Mouse (Mus musculus) liver, embryonic 15.5 days (tissue): Measurements from ENCODE around the gene Nrp1. TPM values are rescaled to one million over a fixed set of nuclear protein-coding genes. Genes with fewer than 3 reads are reported as not detected.

Experiments
- ATAC-seq: fragments of 200-750 bp; cut with Nextera tagmentation; 2 replicates; pipeline ENCODE4 v1.8.0; 2017; ENCODE audit warnings: moderate number of reproducible peaks, mild to moderate bottlenecking, moderate library complexity; ENCODE audit not compliant: insufficient read depth
- H3K27ac ChIP-seq: fragments of 300-500 bp; sonication (generic); replicated peaks from 2 replicates; pipeline ENCODE4 v1.5.1; 2015; ENCODE audit warnings: mild to moderate bottlenecking, inconsistent platforms
- H3K27me3 ChIP-seq: fragments of 300-500 bp; sonication (generic); 2 replicates; pipeline ENCODE4 v1.6.1; 2015; ENCODE audit warnings: mild to moderate bottlenecking, inconsistent platforms
- H3K36me3 ChIP-seq: fragments of 300-500 bp; sonication (generic); replicated peaks from 2 replicates; pipeline ENCODE4 v1.6.1; 2015; ENCODE audit warnings: moderate library complexity, mild to moderate bottlenecking, inconsistent platforms
- H3K4me1 ChIP-seq: fragments of 300-500 bp; sonication (generic); replicated peaks from 2 replicates; pipeline ENCODE4 v1.6.1; 2015; ENCODE audit warnings: inconsistent platforms
- H3K4me2 ChIP-seq: fragments of 300-500 bp; sonication (generic); 2 replicates; pipeline ENCODE4 v1.6.1; 2015; ENCODE audit warnings: moderate library complexity, mild to moderate bottlenecking, inconsistent platforms
- H3K4me3 ChIP-seq: fragments of 300-500 bp; sonication (generic); replicated peaks from 2 replicates; pipeline ENCODE4 v1.5.1; 2015; ENCODE audit warnings: mild to moderate bottlenecking, inconsistent platforms
- H3K9ac ChIP-seq: fragments of 300-500 bp; sonication (generic); 2 replicates; pipeline ENCODE4 v1.6.1; 2015; ENCODE audit warnings: moderate library complexity, mild to moderate bottlenecking, inconsistent platforms
- H3K9me3 ChIP-seq: fragments of 300-500 bp; sonication (generic); replicated peaks from 2 replicates; pipeline ENCODE4 v1.6.1; 2016; ENCODE audit warnings: inconsistent platforms
- WGBS: fragments of 180-500 bp; shearing (Covaris S2); methylation state at CpG from one replicate; pipeline ENCODE4 v1.1.7; 2015; ENCODE audit warnings: mixed read lengths; ENCODE audit not compliant: insufficient replicate concordance; 5-methylcytosine and 5-hydroxymethylcytosine counted together
- polyA plus RNA-seq: library from polyadenylated mRNA; unstranded; fragments of >200 nt; fragmentation: Nextera tagmentation; extraction: Ambion mirVana; gene quantifications from 2 replicates; pipeline ENCODE4 v1.2.1, GENCODE M21; 2015

Gene Nrp1
- polyA plus RNA-seq, 1 experiment from 2014 or later, result 11.2 TPM

DNA sequence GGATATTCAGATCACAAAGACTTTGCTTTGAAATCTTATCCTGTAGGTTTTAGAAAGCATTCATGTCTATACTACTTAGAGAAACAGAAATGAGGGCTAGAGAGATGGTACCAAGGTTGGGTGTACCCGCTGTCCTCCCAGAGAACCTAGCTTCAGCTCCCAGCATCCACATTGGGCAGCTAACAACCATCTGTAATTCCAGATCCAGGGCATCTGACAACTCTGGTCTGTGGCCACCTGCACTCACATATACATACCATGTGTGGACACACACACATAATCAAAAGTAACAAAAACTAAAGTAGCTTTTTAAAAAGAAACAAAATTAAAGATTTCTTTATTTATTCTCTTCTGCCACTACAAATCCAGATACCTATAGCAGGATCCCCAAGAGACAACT lies 3.3 kb upstream of the Nrp1 start:
- WGBS, result 73% methylated on average over 1 of the region's 1 CpGs
- peaks cover 44% of the 10 kb centered on the region for H3K27me3 ChIP-seq
- ATAC-seq, result no peak

GRCm38 (mm10) chr8:128356170-128356569 lies 2.2 kb upstream of the Nrp1 start:
- no peaks in the 10 kb centered on the region for H3K9me3 ChIP-seq
- no peak overlapping the region for H3K4me2 ChIP-seq
- no peaks in the 10 kb centered on the region for H3K4me1 ChIP-seq
- peaks cover 54% of the 10 kb centered on the region for H3K27me3 ChIP-seq
- no peak overlapping the region for H3K9ac ChIP-seq
- no peaks in the 10 kb centered on the region for H3K36me3 ChIP-seq
- no peak overlapping the region for H3K27ac ChIP-seq
- WGBS, result 45% methylated on average over 5 of the region's 5 CpGs
- no peak overlapping the region for H3K4me3 ChIP-seq
- ATAC-seq, result no peak

More for the DNA sequence above, 3.3 kb upstream of the Nrp1 start:
- Histone ChIP-seq H3K4me1 (no peaks in the 10 kb centered on the region), H3K27ac (no peak overlapping the region), H3K9me3 (no peaks in the 10 kb centered on the region), H3K9ac (no peak overlapping the region), H3K4me2 (no peak overlapping the region), H3K36me3 (no peaks in the 10 kb centered on the region), H3K4me3 (no peak overlapping the region)

DNA sequence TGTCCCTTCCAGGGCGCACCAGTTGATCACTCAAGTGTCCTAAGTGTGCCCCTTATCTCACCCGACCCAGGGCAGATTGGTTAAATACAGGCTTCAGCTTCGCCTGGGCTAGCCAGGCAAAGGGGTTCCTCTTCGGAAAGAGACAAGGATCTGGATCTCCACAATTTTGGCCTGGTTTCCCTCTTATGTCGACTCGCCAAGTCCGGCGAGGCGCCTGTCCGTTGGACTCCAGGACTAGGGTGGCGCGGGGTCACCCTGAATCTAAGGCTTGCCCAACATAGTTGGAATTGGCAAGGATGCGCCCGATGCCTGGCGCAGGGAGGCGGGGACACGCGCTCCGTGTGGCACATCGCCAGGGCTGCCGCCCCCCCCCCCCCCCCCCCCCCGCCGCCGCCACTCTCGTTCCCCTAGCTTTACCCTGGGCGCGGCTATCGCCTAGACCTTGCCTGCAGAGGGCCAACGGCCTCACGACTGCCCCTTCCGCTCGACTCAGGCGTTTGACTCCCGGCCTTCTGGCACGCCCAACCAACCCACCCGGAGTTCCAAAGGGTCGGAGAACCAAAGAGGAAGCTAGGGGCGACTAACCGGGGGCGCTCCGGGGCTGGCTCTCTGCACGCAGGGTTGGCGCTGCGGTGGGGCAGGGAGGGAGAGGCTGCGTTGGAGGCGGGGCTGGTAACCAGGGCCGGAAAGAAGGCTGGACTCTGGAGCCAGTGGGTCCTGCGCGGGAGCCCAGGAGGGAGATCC lies 1.4 kb upstream of the Nrp1 start:
- no peak overlapping the region; the same call in 1 of the 2 replicates for H3K9ac ChIP-seq
- H3K4me1 ChIP-seq, result no peaks in the 10 kb centered on the region
- H3K4me3 ChIP-seq, result peak overlapping the region; percentile 55
- 1% methylated on average over 36 of the region's 49 CpGs for WGBS
- peak; percentile 65 for ATAC-seq
- H3K27ac ChIP-seq, result 0 out of 2 replicates have a peak overlapping the region, but pooled peaks have one; percentile 59
- peak overlapping the region; percentile 72 for H3K4me2 ChIP-seq
- H3K9me3 ChIP-seq, result no peaks in the 10 kb centered on the region
- H3K27me3 ChIP-seq, result peaks cover 59% of the 10 kb centered on the region
- H3K36me3 ChIP-seq, result no peaks in the 10 kb centered on the region

DNA sequence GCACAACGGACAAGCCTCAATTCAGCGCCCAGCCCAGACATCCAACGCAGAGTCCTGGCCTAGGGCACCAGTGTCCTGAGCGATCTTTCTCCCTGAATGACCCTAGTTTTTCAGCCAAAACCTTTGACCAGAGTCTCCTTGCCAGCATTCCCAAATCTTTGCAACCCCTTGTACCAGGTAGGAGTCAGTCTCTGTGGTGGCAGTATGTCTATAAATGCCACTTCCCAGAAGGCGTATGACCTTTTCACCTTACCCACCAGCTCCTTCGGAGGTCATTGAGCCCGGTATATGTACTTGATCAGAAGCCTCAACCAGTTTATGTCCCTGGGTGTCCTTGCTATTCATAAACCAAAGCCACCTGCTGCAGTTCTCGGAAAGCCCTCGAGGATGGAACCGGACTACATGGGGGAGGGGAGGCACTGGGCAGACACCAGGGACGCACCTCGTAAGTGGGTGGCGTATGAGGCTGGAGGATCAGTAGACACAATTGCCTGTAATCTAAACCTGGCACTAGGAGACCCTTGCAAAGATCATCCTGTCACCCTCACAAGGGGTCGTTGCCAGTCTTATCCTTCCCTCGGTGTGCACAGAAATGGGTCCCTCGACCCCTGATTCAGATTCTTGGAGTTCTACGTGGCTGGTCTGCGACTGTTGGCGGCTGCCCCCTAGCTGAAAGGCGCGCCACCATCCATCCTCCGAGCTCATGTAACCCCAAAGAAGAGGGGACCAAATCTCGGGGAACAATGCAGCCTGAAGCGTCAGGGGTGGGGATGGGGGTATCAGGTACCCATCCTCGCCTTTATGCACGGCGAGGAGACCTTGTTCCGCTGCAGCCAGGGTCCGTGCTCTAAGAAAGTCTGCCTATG lies 631 bp upstream of the Nrp1 start:
- peak overlapping the region; percentile 59; the same call in 1 of the 2 replicates for H3K27ac ChIP-seq
- peak overlapping the region; percentile 55 for H3K4me3 ChIP-seq
- H3K9me3 ChIP-seq, result no peaks in the 10 kb centered on the region
- no peaks in the 10 kb centered on the region for H3K36me3 ChIP-seq
- no peaks in the 10 kb centered on the region for H3K4me1 ChIP-seq
- no peak overlapping the region; the same call in 1 of the 2 replicates for H3K9ac ChIP-seq
- WGBS, result under 1% methylated on average over 29 of the region's 29 CpGs
- peak; percentile 20 for ATAC-seq
- peak overlapping the region; percentile 72 for H3K4me2 ChIP-seq
- peaks cover 63% of the 10 kb centered on the region for H3K27me3 ChIP-seq

GRCm38 (mm10) chr8:128358756-128359520 lies 534 bp downstream of the Nrp1 start:
- 0 out of 2 replicates have a peak overlapping the region, but pooled peaks have one; percentile 11 for H3K9ac ChIP-seq
- WGBS, result under 1% methylated on average over 39 of the region's 41 CpGs
- ATAC-seq, result 0 out of 2 replicates have a peak, but pooled peaks have one; percentile 8
- H3K36me3 ChIP-seq, result no peaks in the 10 kb centered on the region
- H3K4me2 ChIP-seq, result peak overlapping the region; percentile 72
- peaks cover 66% of the 10 kb centered on the region for H3K27me3 ChIP-seq
- H3K9me3 ChIP-seq, result no peaks in the 10 kb centered on the region
- no peaks in the 10 kb centered on the region for H3K4me1 ChIP-seq
- H3K27ac ChIP-seq, result peak overlapping the region; percentile 59
- H3K4me3 ChIP-seq, result peak overlapping the region; percentile 55

- Histone ChIP-seq H3K27me3 (peaks cover 66% of the 10 kb centered on the region), H3K4me1 (no peaks in the 10 kb centered on the region), H3K36me3 (no peaks in the 10 kb centered on the region), H3K9ac (0 out of 2 replicates have a peak overlapping the region, but pooled peaks have one; percentile 11), H3K27ac (peak overlapping the region; percentile 59), H3K9me3 (no peaks in the 10 kb centered on the region), H3K4me3 (peak overlapping the region; percentile 55), H3K4me2 (peak overlapping the region; percentile 72)
- ATAC-seq, result no peak
- 1% methylated on average over 40 of the region's 40 CpGs for WGBS
These were observed 1.3 kb downstream of the Nrp1 start for GRCm38 (mm10) chr8:128359521-128360318.

GRCm38 (mm10) chr8:128361343-128361870 lies 3.0 kb downstream of the Nrp1 start:
- 32% methylated on average over 5 of the region's 5 CpGs for WGBS
- no peak for ATAC-seq
- H3K4me1 ChIP-seq, result no peaks in the 10 kb centered on the region
- H3K27ac ChIP-seq, result no peak overlapping the region
- no peak overlapping the region for H3K4me3 ChIP-seq
- no peaks in the 10 kb centered on the region for H3K9me3 ChIP-seq
- H3K27me3 ChIP-seq, result peaks cover 60% of the 10 kb centered on the region
- no peak overlapping the region for H3K9ac ChIP-seq
- H3K4me2 ChIP-seq, result peak overlapping the region; percentile 18; the same call in 1 of the 2 replicates
- H3K36me3 ChIP-seq, result no peaks in the 10 kb centered on the region

- no peak for ATAC-seq
- WGBS, result 7% methylated on average over 11 of the region's 11 CpGs
- H3K36me3 ChIP-seq, result no peaks in the 10 kb centered on the region
- peaks cover 43% of the 10 kb centered on the region for H3K27me3 ChIP-seq
- no peak overlapping the region for H3K4me3 ChIP-seq
- H3K9me3 ChIP-seq, result no peaks in the 10 kb centered on the region
- no peaks in the 10 kb centered on the region for H3K4me1 ChIP-seq
- H3K4me2 ChIP-seq, result no peak overlapping the region
- no peak overlapping the region for H3K27ac ChIP-seq
- no peak overlapping the region for H3K9ac ChIP-seq
These were observed 4.7 kb downstream of the Nrp1 start for GRCm38 (mm10) chr8:128362940-128363595.

GRCm38 (mm10) chr8:128370496-128370895 lies 12.1 kb downstream of the Nrp1 start:
- Histone ChIP-seq H3K4me1 (no peaks in the 10 kb centered on the region), H3K27ac (no peak overlapping the region), H3K36me3 (no peaks in the 10 kb centered on the region), H3K4me3 (no peak overlapping the region), H3K9ac (no peak overlapping the region), H3K9me3 (no peaks in the 10 kb centered on the region), H3K27me3 (no peaks in the 10 kb centered on the region), H3K4me2 (no peak overlapping the region)
- WGBS, result 49% methylated on average over 4 of the region's 4 CpGs
- no peak for ATAC-seq
